Mouse (Mus musculus): Measurements from ENCODE around the gene Cxcl17.

GRCm38 (mm10) chr7:25396621-25397020, 16.1 kb downstream of the Cxcl17 start:
- TF ChIP-seq HCFC1 (IDR thresholded peaks at IDR 0.05; ENCODE audit: borderline replicate concordance, insufficient read depth, low read length) = no peak
- no peak for TF ChIP-seq ZNF384 (IDR thresholded peaks at IDR 0.05; ENCODE audit: low read depth, low read length)

Measured in ES-E14 (cell line).